Mouse (Mus musculus) ES-E14 (cell line): ENCODE data around the gene Jmjd6. TPM values are rescaled to one million over a fixed set of nuclear protein-coding genes. Genes with fewer than 3 reads are reported as not detected.
"Not testable (repeated sequence)": the region's sequence is repeated elsewhere in the genome, so short reads cannot be mapped to it uniquely, and the experiment has no call there.

Source experiments
- DNase-seq: peaks from one replicate; pipeline ENCODE4 v3.0.0-alpha.2; 2013; ENCODE audit warnings: low read depth, low spot score
- H3K27ac ChIP-seq: 2 replicates; pipeline ENCODE4 v1.5.1; 2012; ENCODE audit warnings: low read depth, mild to moderate bottlenecking, low read length, moderate library complexity, mixed read lengths; ENCODE audit not compliant: poor library complexity, insufficient read depth, severe bottlenecking
- H3K36me3 ChIP-seq: 2 replicates; pipeline ENCODE4 v1.6.1; 2012; ENCODE audit warnings: mild to moderate bottlenecking, low read length, moderate library complexity, mixed read lengths; ENCODE audit not compliant: control insufficient read depth, poor library complexity, insufficient read depth, severe bottlenecking
- H3K4me1 ChIP-seq, 2 experiments: fragments of 150-350 bp in 1 of 2; sonication (generic) in 1 of 2; 2 replicates each; pipeline ENCODE4 v1.6.1; 2012; ENCODE audit warnings: low read length in 2 of 2, mild to moderate bottlenecking in 1 of 2, mixed read lengths in 1 of 2; ENCODE audit not compliant: control insufficient read depth in 2 of 2, insufficient read depth in 2 of 2, poor library complexity in 1 of 2
- H3K4me3 ChIP-seq, 2 experiments: fragments of 150-350 bp in 1 of 2; sonication (generic) in 1 of 2; 2 replicates each; pipeline ENCODE4 v1.5.1; 2012; ENCODE audit warnings: low read length in 2 of 2, low read depth in 1 of 2, mild to moderate bottlenecking in 1 of 2, mixed read lengths in 1 of 2; ENCODE audit not compliant: insufficient read depth in 1 of 2, poor library complexity in 1 of 2, severe bottlenecking in 1 of 2
- H3K9ac ChIP-seq: 2 replicates; pipeline ENCODE4 v1.6.1; 2012; ENCODE audit warnings: low read depth, mild to moderate bottlenecking, low read length, mixed read lengths; ENCODE audit not compliant: poor library complexity, insufficient read depth, severe bottlenecking
- H3K9me3 ChIP-seq: fragments of 150-350 bp; sonication (generic); 2 replicates; pipeline ENCODE4 v1.6.1; 2012; ENCODE audit warnings: low read depth, mild to moderate bottlenecking, low read length; ENCODE audit not compliant: control insufficient read depth, insufficient read depth
- CHD2 ChIP-seq: IDR thresholded peaks from 2 replicates; pipeline ENCODE4 v1.6.1; 2014; ENCODE audit warnings: mild to moderate bottlenecking, low read depth, low read length, inconsistent platforms
- HCFC1 ChIP-seq: IDR thresholded peaks from 2 replicates; pipeline ENCODE4 v1.6.1; 2012; ENCODE audit warnings: low read length, inconsistent platforms, borderline replicate concordance; ENCODE audit not compliant: insufficient read depth
- MAFK ChIP-seq: IDR thresholded peaks from 2 replicates; pipeline ENCODE4 v1.6.1; 2014; ENCODE audit warnings: mild to moderate bottlenecking, low read depth, low read length, inconsistent platforms; ENCODE audit not compliant: insufficient read depth
- ZC3H11A ChIP-seq: IDR thresholded peaks from 2 replicates; pipeline ENCODE4 v1.6.1; 2012; ENCODE audit warnings: low read depth, mild to moderate bottlenecking, inconsistent platforms, low read length, borderline replicate concordance
- ZNF384 ChIP-seq: IDR thresholded peaks from 2 replicates; pipeline ENCODE4 v1.6.1; 2012; ENCODE audit warnings: low read depth, low read length, inconsistent platforms
- in situ Hi-C, 2 experiments: fragments of 600-800 bp; cut with MboI; formaldehyde crosslinking; loops; one replicate each; pipeline ENCODE4 v1.15.1; 2025; ENCODE audit warnings: low sequenced_read_pairs in 2 of 2, inconsistent platforms in 1 of 2; ENCODE audit not compliant: unreplicated experiment in 2 of 2
- total RNA-seq: library from RNA; depleted of rRNA; stranded (reverse); fragments of 300-350 nt; gene quantifications from 2 replicates; pipeline ENCODE4 v1.2.3, GENCODE M21; 2012

The Jmjd6 gene
- total RNA-seq, 1 experiment: 78.1 TPM

- H3K36me3 ChIP-seq: peaks cover 27% of the 10 kb centered on the region
- no peaks in the 10 kb centered on the region for H3K4me1 ChIP-seq
- DNase-seq: no peak
- H3K9ac ChIP-seq: no peak overlapping the region
- in situ Hi-C loops: no loop called here
- TF ChIP-seq ZNF384 (no peak), HCFC1 (no peak)
- H3K9me3 ChIP-seq: no peaks in the 10 kb centered on the region
- H3K4me3 ChIP-seq: peak overlapping the region; percentile 81 to 94
- no peak overlapping the region for H3K27ac ChIP-seq
Observed at GRCm38 (mm10) chr11:116850085-116850484, 6.8 kb upstream of the Jmjd6 start.

DNA sequence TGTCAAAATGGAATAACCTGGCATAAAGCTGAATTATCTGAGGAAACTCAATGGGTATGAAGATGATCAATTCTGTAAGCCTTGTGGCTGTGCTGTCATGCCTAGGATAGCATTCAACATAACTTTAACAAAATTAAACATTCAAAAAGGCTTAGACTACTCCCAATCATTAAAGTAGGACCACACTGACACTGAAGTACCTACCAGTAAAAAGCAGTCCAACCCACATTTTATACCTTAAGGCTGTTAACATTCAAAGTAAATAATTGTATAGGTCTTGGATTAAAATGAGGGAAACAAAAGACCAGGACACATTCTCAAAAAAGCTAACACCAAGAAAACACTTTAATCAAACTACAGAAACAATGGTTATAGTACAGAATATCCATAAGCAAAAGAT, 6.3 kb upstream of the Jmjd6 start:
- H3K27ac ChIP-seq: no peak overlapping the region
- H3K4me3 ChIP-seq: no peak overlapping the region
- H3K9ac ChIP-seq: no peak overlapping the region
- in situ Hi-C loops: no loop called here
- DNase-seq: no peak
- no peaks in the 10 kb centered on the region for H3K4me1 ChIP-seq
- peaks cover 27% of the 10 kb centered on the region for H3K36me3 ChIP-seq
- TF ChIP-seq HCFC1 (no peak), CHD2 (no peak), MAFK (no peak), ZC3H11A (no peak), ZNF384 (no peak)
- no peaks in the 10 kb centered on the region for H3K9me3 ChIP-seq

GRCm38 (mm10) chr11:116848877-116849178, 5.6 kb upstream of the Jmjd6 start:
- H3K9me3 ChIP-seq, H3K4me1 ChIP-seq, H3K27ac ChIP-seq, in situ Hi-C loops, H3K9ac ChIP-seq, DNase-seq, H3K4me3 ChIP-seq: not testable (repeated sequence)
- H3K36me3 ChIP-seq: peaks cover 27% of the 10 kb centered on the region
- peak; percentile 27; the same call in 1 of the 2 replicates for TF ChIP-seq CHD2

DNA sequence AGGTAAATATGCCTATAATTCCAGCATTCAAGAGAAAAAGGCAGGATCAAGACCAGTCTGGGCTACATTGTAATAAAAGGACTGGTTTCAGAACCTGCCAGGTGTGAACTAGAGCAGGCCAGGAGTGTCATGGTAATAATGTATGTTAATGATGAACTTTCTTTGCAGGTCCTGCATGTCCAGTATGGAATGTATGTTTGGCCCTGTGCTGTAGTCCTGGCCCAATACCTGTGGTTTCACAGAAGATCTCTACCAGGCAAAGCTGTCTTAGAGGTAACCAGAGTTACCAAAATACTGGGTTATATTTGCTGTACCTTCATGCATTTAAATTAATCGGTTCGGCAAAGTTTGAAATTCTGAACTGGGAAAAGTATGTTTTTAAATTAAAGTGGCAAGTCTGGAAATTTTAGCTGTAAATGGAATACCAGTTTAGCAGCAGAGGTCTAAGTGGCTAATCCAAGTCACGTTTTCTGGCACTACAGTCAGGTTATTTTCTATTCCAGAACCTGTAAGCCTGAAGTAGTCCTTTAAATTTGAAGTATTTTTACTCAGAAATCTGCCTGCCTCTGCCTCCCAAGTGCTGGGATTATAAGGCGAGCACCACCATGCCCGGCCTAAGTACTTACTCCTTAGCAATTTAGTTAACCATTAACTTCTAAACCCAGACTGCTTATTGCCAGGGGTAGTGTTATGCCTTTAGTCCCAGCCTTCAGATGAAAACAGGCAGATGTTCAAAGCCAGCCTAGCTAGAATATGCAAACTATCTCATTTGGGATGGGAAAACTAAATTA, 5.0 kb upstream of the Jmjd6 start:
- no peak overlapping the region for H3K4me3 ChIP-seq
- TF ChIP-seq ZC3H11A (no peak), CHD2 (peak; percentile 71), ZNF384 (no peak)
- H3K36me3 ChIP-seq: peaks cover 27% of the 10 kb centered on the region
- DNase-seq: no peak
- H3K4me1 ChIP-seq: no peaks in the 10 kb centered on the region
- in situ Hi-C loops: no loop called here
- H3K9ac ChIP-seq: no peak overlapping the region
- no peaks in the 10 kb centered on the region for H3K9me3 ChIP-seq
- H3K27ac ChIP-seq: no peak overlapping the region

GRCm38 (mm10) chr11:116847187-116848085, 4.2 kb upstream of the Jmjd6 start:
- no peak overlapping the region for H3K27ac ChIP-seq
- peaks cover 25% of the 10 kb centered on the region for H3K36me3 ChIP-seq
- no peaks in the 10 kb centered on the region for H3K4me1 ChIP-seq
- H3K4me3 ChIP-seq: no peak overlapping the region
- no peak; the same call in 1 of the 2 replicates for TF ChIP-seq CHD2
- no peak for TF ChIP-seq ZNF384
- TF ChIP-seq ZC3H11A: no peak
- no peak for TF ChIP-seq HCFC1
- no peak for TF ChIP-seq MAFK
- in situ Hi-C loops: no loop called here
- no peak overlapping the region for H3K9ac ChIP-seq
- no peak for DNase-seq
- no peaks in the 10 kb centered on the region for H3K9me3 ChIP-seq
